19 mouse cellular contexts compared by ENCODE assay signal in the genomic region with DNA sequence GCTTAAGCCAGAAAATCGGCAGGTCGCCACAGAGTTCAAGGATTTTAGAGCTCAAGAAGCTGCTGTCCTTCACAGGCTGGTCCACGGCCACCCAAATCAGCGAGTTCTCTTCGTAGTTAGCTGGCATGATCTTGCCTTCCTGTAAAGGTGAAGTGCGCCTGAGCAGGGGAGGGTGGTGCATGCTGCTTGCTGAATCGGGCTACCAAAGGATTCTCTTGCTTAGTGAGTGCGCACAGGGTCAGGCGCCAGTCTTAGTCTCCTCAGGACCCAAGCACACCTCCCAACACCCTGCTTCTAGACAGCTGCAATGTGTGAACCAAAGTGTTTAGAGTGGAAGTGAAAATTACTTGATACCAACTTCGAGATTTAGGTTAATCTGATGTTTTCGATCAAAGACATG. TPM values are rescaled to one million over a fixed set of nuclear protein-coding genes. Genes with fewer than 3 reads are reported as not detected.
DNase-seq lines count a peak whose midpoint lies in the region; ATAC-seq and TF ChIP-seq lines count a peak whose summit lies in the region.
"Had no signal": no experiment of that assay in that cellular context is flagged by ENCODE, and none has a peak within 500 bp of the region (broad histone marks: within the 10 kb centered on the region; RNA-seq: fewer than 3 reads in every experiment).

No protein-coding gene starts in this region.

- no peak for ATAC-seq in CD4-positive, CD25-positive, alpha-beta regulatory T cell, adult 4 months
- no peak for ATAC-seq in heart, embryonic 16.5 days (replicated peaks; ENCODE audit: extremely low read depth, insufficient read depth, low FRiP score)
- no peak for ATAC-seq in midbrain, embryonic 16.5 days
- ATAC-seq: activated CD4-positive, CD25-positive, alpha-beta regulatory T cell, adult 4 months; forebrain, embryonic 16.5 days had no signal

- H3K4me1 ChIP-seq in heart, embryonic 16.5 days (ENCODE audit: control insufficient read depth, insufficient read depth, low read length), result no peaks in the 10 kb centered on the region
- H3K4me1 ChIP-seq in heart, adult 2 months (ENCODE audit: control insufficient read depth, insufficient read depth, low read length), result no peaks in the 10 kb centered on the region
- no peaks in the 10 kb centered on the region; the same call in 1 of the 2 replicates for H3K4me1 ChIP-seq in testis, adult 2 months (ENCODE audit: control insufficient read depth, insufficient read depth, low read length)
- H3K4me1 ChIP-seq in midbrain, embryonic 16.5 days (ENCODE audit: control insufficient read depth, insufficient read depth, low read length), result peaks cover 9% of the 10 kb centered on the region; the same call in 1 of the 2 replicates

- H3K9ac ChIP-seq in heart, embryonic 16.5 days (ENCODE audit: low read length), result no peak overlapping the region
- no peak overlapping the region for H3K9ac ChIP-seq in heart, adult 2 months (ENCODE audit: low read depth, low read length)
- H3K9ac ChIP-seq in midbrain, embryonic 16.5 days (ENCODE audit: low read depth, low read length), result no peak overlapping the region
- H3K9ac ChIP-seq: hindbrain, embryonic 15.5 days had no signal

- TF ChIP-seq EP300 in heart, adult 2 months (IDR thresholded peaks at IDR 0.05; ENCODE audit: insufficient read depth, low read depth, low read length), result no peak

- H3K36me3 ChIP-seq in heart, embryonic 16.5 days (ENCODE audit: control insufficient read depth, insufficient read depth), result no peaks in the 10 kb centered on the region
- H3K36me3 ChIP-seq in heart, adult 2 months (ENCODE audit: control insufficient read depth, insufficient read depth, low read length), result no peaks in the 10 kb centered on the region
- no peaks in the 10 kb centered on the region for H3K36me3 ChIP-seq in testis, adult 2 months (ENCODE audit: control insufficient read depth, insufficient read depth, low read length)
- H3K36me3 ChIP-seq in midbrain, embryonic 16.5 days (ENCODE audit: control insufficient read depth, insufficient read depth, low read length), result no peaks in the 10 kb centered on the region
- H3K36me3 ChIP-seq: hindbrain, embryonic 15.5 days had no signal

- no peaks in the 10 kb centered on the region for H3K79me2 ChIP-seq in heart, adult 2 months (replicated peaks; ENCODE audit: control insufficient read depth, insufficient read depth, low read length)

- no peak overlapping the region for H3K27ac ChIP-seq in heart, embryonic 16.5 days (ENCODE audit: low read length)
- no peak overlapping the region for H3K27ac ChIP-seq in heart, adult 2 months
- no peak overlapping the region for H3K27ac ChIP-seq in testis, adult 2 months (ENCODE audit: control insufficient read depth, insufficient read depth, low read depth, low read length)
- no peak overlapping the region for H3K27ac ChIP-seq in midbrain, embryonic 16.5 days (ENCODE audit: low read length)
- H3K27ac ChIP-seq: hindbrain, embryonic 15.5 days; stomach, postnatal 0 days had no signal

- no peak for TF ChIP-seq CTCF in heart, adult 2 months (IDR thresholded peaks at IDR 0.05)
- no peak for TF ChIP-seq CTCF in testis, adult 2 months (IDR thresholded peaks at IDR 0.05; ENCODE audit: control insufficient read depth, insufficient read depth, insufficient replicate concordance, low read depth, low read length)

- no peak for TF ChIP-seq POLR2A in heart, adult 2 months (IDR thresholded peaks at IDR 0.05; ENCODE audit: insufficient read depth, low read depth, low read length)
- no peak for TF ChIP-seq POLR2A in testis, adult 2 months (IDR thresholded peaks at IDR 0.05; ENCODE audit: control insufficient read depth, low read depth, low read length)

- no peaks in the 10 kb centered on the region for H3K27me3 ChIP-seq in heart, embryonic 16.5 days (ENCODE audit: control insufficient read depth, insufficient read depth, low read length)
- H3K27me3 ChIP-seq in heart, adult 2 months (ENCODE audit: control insufficient read depth, insufficient read depth, low read length), result no peaks in the 10 kb centered on the region
- H3K27me3 ChIP-seq in testis, adult 2 months (ENCODE audit: control insufficient read depth, insufficient read depth, low read length), result no peaks in the 10 kb centered on the region
- no peaks in the 10 kb centered on the region for H3K27me3 ChIP-seq in midbrain, embryonic 16.5 days (ENCODE audit: control insufficient read depth, insufficient read depth, low read depth, low read length)
- H3K27me3 ChIP-seq: hindbrain, embryonic 15.5 days had no signal

- peak overlapping the region; percentile 13 for H3K4me3 ChIP-seq in heart, embryonic 16.5 days (ENCODE audit: low read length)
- no peak overlapping the region for H3K4me3 ChIP-seq in heart, adult 2 months
- peak overlapping the region; percentile 20; the same call in 1 of the 2 replicates for H3K4me3 ChIP-seq in testis, adult 2 months (ENCODE audit: control insufficient read depth, low read depth, low read length)
- H3K4me3 ChIP-seq in midbrain, embryonic 16.5 days (ENCODE audit: low read depth, low read length), result no peak overlapping the region
- H3K4me3 ChIP-seq: hindbrain, embryonic 15.5 days had no signal

- WGBS in heart, embryonic 16.5 days, result 12% methylated on average over 11 of the region's 11 CpGs
- 22% methylated on average over 11 of the region's 11 CpGs for WGBS in heart, adult 2 months
- 30% methylated on average over 11 of the region's 11 CpGs for WGBS in midbrain, embryonic 16.5 days

- H3K9me3 ChIP-seq in heart, embryonic 16.5 days (replicated peaks; ENCODE audit: control insufficient read depth, low read length), result no peaks in the 10 kb centered on the region
- no peaks in the 10 kb centered on the region for H3K9me3 ChIP-seq in midbrain, embryonic 16.5 days (replicated peaks; ENCODE audit: control insufficient read depth, low read length, poor library complexity, severe bottlenecking)
- H3K9me3 ChIP-seq: hindbrain, embryonic 15.5 days had no signal

- DNase-seq in CD4-positive, CD25-positive, alpha-beta regulatory T cell, adult 2 months (ENCODE audit: low read depth, low spot score), result peak; percentile 2
- DNase-seq in heart, adult 2 months, result no peak
- DNase-seq in testis, postnatal 14 days (ENCODE audit: low spot score), result no peak
- no peak for DNase-seq in cerebellum, adult 9-10 months
- DNase-seq: cerebellum, postnatal 14 days; kidney, adult 2 months; kidney, postnatal 4 days; lung, adult 18-20 months; lung, postnatal 4 days had no signal

- intact Hi-C loops in heart, adult 2 months (cut with DNase I), result no loop called here

- H3K4me2 ChIP-seq in heart, embryonic 16.5 days (ENCODE audit: low read depth, low read length), result peak overlapping the region; percentile 44
- H3K4me2 ChIP-seq in midbrain, embryonic 16.5 days (ENCODE audit: low read length), result peak overlapping the region; percentile 25
- H3K4me2 ChIP-seq: hindbrain, embryonic 15.5 days had no signal

RNA-seq across cellular contexts. Expression of a gene that starts 16.6 kb away (rescaled TPM):
- polyA plus RNA-seq in CD4-positive, CD25-positive, alpha-beta regulatory T cell, adult 4 months (2017; shearing (Covaris generic)), result not detected
- polyA plus RNA-seq in heart, embryonic 16.5 days (2015; fragmentation: Nextera tagmentation; extraction: Ambion mirVana), result 5.1 and 7.1 TPM in 2 replicates
- 1 to 10 TPM; 2.0 to 3.9 TPM for total RNA-seq in heart, adult 2 months (2021)
- 0.47 and 1.5 TPM in 2 replicates for polyA plus RNA-seq in heart, adult 2 months (2012; rRNA removed)
- 1.7 and 2.6 TPM in 2 replicates for polyA plus RNA-seq in testis, adult 2 months (2012; rRNA removed)
- 2.0 and 3.3 TPM in 2 replicates for polyA plus RNA-seq in midbrain, embryonic 16.5 days (2015; fragmentation: Nextera tagmentation; extraction: Ambion mirVana)
- total RNA-seq: monocyte, adult 5-6 weeks had no signal
- polyA plus RNA-seq: activated CD4-positive, CD25-positive, alpha-beta regulatory T cell, adult 4 months; spleen, adult 2 months had no signal

RNA-seq across cellular contexts. Expression of a gene that starts 57.9 kb away (rescaled TPM):
- polyA plus RNA-seq in CD4-positive, CD25-positive, alpha-beta regulatory T cell, adult 4 months (2017; shearing (Covaris generic)), result 100 to 1,000 TPM; 111 to 162 TPM
- 101 and 105 TPM in 2 replicates for polyA plus RNA-seq in heart, embryonic 16.5 days (2015; fragmentation: Nextera tagmentation; extraction: Ambion mirVana)
- 10 to 100 TPM; 52.4 to 64.9 TPM for total RNA-seq in heart, adult 2 months (2021)
- polyA plus RNA-seq in heart, adult 2 months (2012; rRNA removed), result 5.7 and 16.9 TPM in 2 replicates
- 21.0 and 31.6 TPM in 2 replicates for polyA plus RNA-seq in testis, adult 2 months (2012; rRNA removed)
- polyA plus RNA-seq in midbrain, embryonic 16.5 days (2015; fragmentation: Nextera tagmentation; extraction: Ambion mirVana), result 106 and 110 TPM in 2 replicates

Comparison
In these comparisons a context has a peak if more than half of its experiments do, and no peak if none do; other contexts are left out.
1. H3K4me3 ChIP-seq: peak in heart, embryonic 16.5 days (single experiment) and testis, adult 2 months (single experiment); none in heart, adult 2 months (single experiment) and midbrain, embryonic 16.5 days (single experiment).